Mouse (Mus musculus) embryonic facial prominence, embryonic 10.5 days (tissue): ENCODE results near the gene Runx3. TPM values are rescaled to one million over a fixed set of nuclear protein-coding genes. Genes with fewer than 3 reads are reported as not detected.

Experiments
- DNase-seq: peaks from one replicate; pipeline ENCODE4 v3.0.0-alpha.2; 2017; ENCODE audit warnings: low spot score
- H3K27ac ChIP-seq: fragments of 300-500 bp; sonication (generic); replicated peaks from 2 replicates; pipeline ENCODE4 v1.5.1; 2016; ENCODE audit warnings: mild to moderate bottlenecking
- H3K27me3 ChIP-seq: fragments of 300-500 bp; sonication (generic); replicated peaks from 2 replicates; pipeline ENCODE4 v1.6.1; 2016; ENCODE audit warnings: low read depth, mild to moderate bottlenecking; ENCODE audit not compliant: poor library complexity, severe bottlenecking
- H3K36me3 ChIP-seq: fragments of 300-500 bp; sonication (generic); replicated peaks from 2 replicates; pipeline ENCODE4 v1.6.1; 2016; ENCODE audit warnings: mild to moderate bottlenecking, moderate library complexity
- H3K4me1 ChIP-seq: fragments of 300-500 bp; sonication (generic); 2 replicates; pipeline ENCODE4 v1.6.1; 2016
- H3K4me3 ChIP-seq: fragments of 300-500 bp; sonication (generic); 2 replicates; pipeline ENCODE4 v1.5.1; 2016; ENCODE audit warnings: mild to moderate bottlenecking, moderate library complexity
- H3K9me3 ChIP-seq: fragments of 300-500 bp; sonication (generic); 2 replicates; pipeline ENCODE4 v1.6.1; 2016; ENCODE audit warnings: mild to moderate bottlenecking
- WGBS: fragments of 180-500 bp; shearing (Covaris S2); methylation state at CpG from one replicate; pipeline ENCODE4 v1.1.7; 2016; 5-methylcytosine and 5-hydroxymethylcytosine counted together
- polyA plus RNA-seq: library from polyadenylated mRNA; unstranded; fragments of >200 nt; fragmentation: Nextera tagmentation; extraction: Ambion mirVana; gene quantifications from 2 replicates; pipeline ENCODE4 v1.2.1, GENCODE M21; 2016

Gene Runx3
- polyA plus RNA-seq, 1 experiment from 2014 or later = 0.04 TPM

GRCm38 (mm10) chr4:135117846-135118245 is 2.6 kb upstream of the Runx3 start:
- no peak overlapping the region for H3K27ac ChIP-seq
- peaks cover 39% of the 10 kb centered on the region for H3K4me1 ChIP-seq
- H3K9me3 ChIP-seq = 0 out of 2 replicates have a peak, but pooled peaks cover 2% of the 10 kb centered on the region
- DNase-seq = no peak
- H3K27me3 ChIP-seq = peaks cover 9% of the 10 kb centered on the region; the same call in 1 of the 2 replicates
- H3K4me3 ChIP-seq = no peak overlapping the region
- no peaks in the 10 kb centered on the region for H3K36me3 ChIP-seq
- WGBS = 92% methylated on average over 9 of the region's 9 CpGs

- H3K4me1 ChIP-seq = peaks cover 42% of the 10 kb centered on the region
- H3K4me3 ChIP-seq = no peak overlapping the region
- no peak overlapping the region for H3K27ac ChIP-seq
- peaks cover 16% of the 10 kb centered on the region for H3K27me3 ChIP-seq
- no peaks in the 10 kb centered on the region for H3K36me3 ChIP-seq
- 89% methylated on average over 12 of the region's 12 CpGs for WGBS
- DNase-seq = no peak
- no peaks in the 10 kb centered on the region for H3K9me3 ChIP-seq
These were observed 1.5 kb upstream of the Runx3 start for GRCm38 (mm10) chr4:135118855-135119474.

GRCm38 (mm10) chr4:135123721-135124120 is 3.3 kb downstream of the Runx3 start:
- DNase-seq = no peak
- H3K4me3 ChIP-seq = no peak overlapping the region

GRCm38 (mm10) chr4:135124732-135125131 is 4.3 kb downstream of the Runx3 start:
- Histone ChIP-seq H3K9me3 (no peaks in the 10 kb centered on the region), H3K27me3 (peaks cover 50% of the 10 kb centered on the region), H3K4me3 (no peak overlapping the region), H3K36me3 (no peaks in the 10 kb centered on the region), H3K4me1 (peaks cover 35% of the 10 kb centered on the region), H3K27ac (no peak overlapping the region)
- 91% methylated on average over 6 of the region's 6 CpGs for WGBS
- DNase-seq = no peak

More at GRCm38 (mm10) chr4:135123721-135124120, 3.3 kb downstream of the Runx3 start:
- 86% methylated on average over 5 of the region's 5 CpGs for WGBS
- Histone ChIP-seq H3K36me3 (no peaks in the 10 kb centered on the region), H3K9me3 (no peaks in the 10 kb centered on the region), H3K27me3 (peaks cover 40% of the 10 kb centered on the region), H3K4me1 (peaks cover 28% of the 10 kb centered on the region), H3K27ac (no peak overlapping the region)

- 82% methylated on average over 3 of the region's 3 CpGs for WGBS
- Histone ChIP-seq H3K4me3 (no peak overlapping the region), H3K9me3 (no peaks in the 10 kb centered on the region), H3K27me3 (peaks cover 54% of the 10 kb centered on the region), H3K36me3 (no peaks in the 10 kb centered on the region), H3K27ac (no peak overlapping the region), H3K4me1 (peaks cover 34% of the 10 kb centered on the region)
- DNase-seq = no peak
These were observed 4.7 kb downstream of the Runx3 start for GRCm38 (mm10) chr4:135125152-135125551.

- no peaks in the 10 kb centered on the region for H3K9me3 ChIP-seq
- H3K4me1 ChIP-seq = peaks cover 30% of the 10 kb centered on the region
- no peaks in the 10 kb centered on the region for H3K36me3 ChIP-seq
- H3K27ac ChIP-seq = no peak overlapping the region
- H3K4me3 ChIP-seq = no peak overlapping the region
- WGBS = 52% methylated on average over 5 of the region's 5 CpGs
- H3K27me3 ChIP-seq = peaks cover 66% of the 10 kb centered on the region
- DNase-seq = no peak
These were observed 5.9 kb downstream of the Runx3 start for GRCm38 (mm10) chr4:135126385-135126784.

- H3K4me3 ChIP-seq = peak overlapping the region; percentile 49
- peak overlapping the region; percentile 3; the same call in 1 of the 2 replicates for H3K27ac ChIP-seq
- WGBS = 23% methylated on average over 22 of the region's 22 CpGs
- peak; percentile 57 for DNase-seq
- H3K9me3 ChIP-seq = no peaks in the 10 kb centered on the region
- peaks cover 51% of the 10 kb centered on the region for H3K27me3 ChIP-seq
- H3K4me1 ChIP-seq = peaks cover 23% of the 10 kb centered on the region
- H3K36me3 ChIP-seq = no peaks in the 10 kb centered on the region
These were observed 8.5 kb downstream of the Runx3 start for GRCm38 (mm10) chr4:135128841-135129520.

GRCm38 (mm10) chr4:135130156-135130555 is 9.7 kb downstream of the Runx3 start:
- Histone ChIP-seq H3K9me3 (no peaks in the 10 kb centered on the region), H3K4me1 (peaks cover 21% of the 10 kb centered on the region), H3K36me3 (no peaks in the 10 kb centered on the region), H3K27ac (no peak overlapping the region), H3K27me3 (peaks cover 54% of the 10 kb centered on the region), H3K4me3 (no peak overlapping the region)
- WGBS = 92% methylated on average over 6 of the region's 6 CpGs
- no peak for DNase-seq

GRCm38 (mm10) chr4:135131145-135131544 is 10.7 kb downstream of the Runx3 start:
- Histone ChIP-seq H3K9me3 (no peaks in the 10 kb centered on the region), H3K4me3 (no peak overlapping the region), H3K27me3 (peaks cover 64% of the 10 kb centered on the region), H3K27ac (no peak overlapping the region), H3K36me3 (no peaks in the 10 kb centered on the region), H3K4me1 (peaks cover 22% of the 10 kb centered on the region)
- WGBS = 82% methylated on average over 6 of the region's 6 CpGs
- DNase-seq = no peak

GRCm38 (mm10) chr4:135132797-135133196 is 12.3 kb downstream of the Runx3 start:
- DNase-seq = no peak
- H3K27ac ChIP-seq = no peak overlapping the region
- WGBS = 88% methylated on average over 12 of the region's 12 CpGs
- peaks cover 29% of the 10 kb centered on the region for H3K4me1 ChIP-seq
- H3K9me3 ChIP-seq = no peaks in the 10 kb centered on the region
- peaks cover 72% of the 10 kb centered on the region for H3K27me3 ChIP-seq
- no peaks in the 10 kb centered on the region for H3K36me3 ChIP-seq
- H3K4me3 ChIP-seq = no peak overlapping the region

GRCm38 (mm10) chr4:135133711-135134110 is 13.3 kb downstream of the Runx3 start:
- Histone ChIP-seq H3K27me3 (peaks cover 72% of the 10 kb centered on the region), H3K9me3 (no peaks in the 10 kb centered on the region), H3K4me1 (peaks cover 21% of the 10 kb centered on the region), H3K36me3 (no peaks in the 10 kb centered on the region), H3K4me3 (no peak overlapping the region), H3K27ac (no peak overlapping the region)
- no peak for DNase-seq
- 62% methylated on average over 4 of the region's 4 CpGs for WGBS

- H3K27me3 ChIP-seq = peaks cover 72% of the 10 kb centered on the region
- peaks cover 11% of the 10 kb centered on the region for H3K4me1 ChIP-seq
- DNase-seq = no peak
- 70% methylated on average over 6 of the region's 6 CpGs for WGBS
- H3K27ac ChIP-seq = no peak overlapping the region
- H3K4me3 ChIP-seq = no peak overlapping the region
- H3K9me3 ChIP-seq = no peaks in the 10 kb centered on the region
- no peaks in the 10 kb centered on the region for H3K36me3 ChIP-seq
These were observed 14.9 kb downstream of the Runx3 start for GRCm38 (mm10) chr4:135135331-135135730.

GRCm38 (mm10) chr4:135136202-135136601 is 15.8 kb downstream of the Runx3 start:
- WGBS = 51% methylated on average over 8 of the region's 8 CpGs
- no peak for DNase-seq
- peaks cover 20% of the 10 kb centered on the region for H3K4me1 ChIP-seq
- 0 out of 2 replicates have a peak overlapping the region, but pooled peaks have one; percentile 19 for H3K27ac ChIP-seq
- H3K9me3 ChIP-seq = no peaks in the 10 kb centered on the region
- H3K4me3 ChIP-seq = no peak overlapping the region
- H3K27me3 ChIP-seq = peaks cover 72% of the 10 kb centered on the region
- no peaks in the 10 kb centered on the region for H3K36me3 ChIP-seq
